Mouse (Mus musculus) heart, postnatal 0 days (tissue): ENCODE results near the gene Olfr1381.
A peak's percentile ranks its signal among the peaks of the same experiment; 100 is the strongest.
"Not testable (repeated sequence)": the region's sequence is repeated elsewhere in the genome, so short reads cannot be mapped to it uniquely, and the experiment has no call there.

ENCODE experiments used
- CTCF ChIP-seq: IDR thresholded peaks from 2 replicates; pipeline ENCODE4 v1.5.1; 2016; ENCODE audit warnings: antibody characterized with exemption, control low read depth, low read depth
- EP300 ChIP-seq: IDR thresholded peaks from 2 replicates; pipeline ENCODE4 v1.6.1; 2016; ENCODE audit warnings: antibody characterized with exemption, low read depth

- TF ChIP-seq CTCF, result peak; percentile 21; the same call in 1 of the 2 replicates
- not testable (repeated sequence) for TF ChIP-seq EP300
Measured at GRCm38 (mm10) chr11:49575054-49575453, 31.8 kb downstream of the Olfr1381 start.
